Mouse (Mus musculus): ENCODE results near the gene Tmem117. TPM values are rescaled to one million over a fixed set of nuclear protein-coding genes. Genes with fewer than 3 reads are reported as not detected.

Gene Tmem117
- polyA plus RNA-seq, 1 experiment from 2014 or later = 4.6 TPM

- Histone ChIP-seq H3K4me3 (replicated peaks; ENCODE audit: low read length) (no peak overlapping the region), H3K27me3 (ENCODE audit: control insufficient read depth, insufficient read depth, low read length) (no peaks in the 10 kb centered on the region), H3K4me1 (ENCODE audit: control insufficient read depth, insufficient read depth, low read length) (no peaks in the 10 kb centered on the region), H3K4me2 (ENCODE audit: low read depth, low read length) (no peak overlapping the region), H3K36me3 (ENCODE audit: control insufficient read depth, insufficient read depth, low read length) (no peaks in the 10 kb centered on the region), H3K9ac (ENCODE audit: low read length) (no peak overlapping the region), H3K9me3 (replicated peaks; ENCODE audit: control insufficient read depth, low read length) (no peaks in the 10 kb centered on the region), H3K27ac (ENCODE audit: low read length) (no peak overlapping the region)
- no peak for ATAC-seq (ENCODE audit: insufficient read depth, low FRiP score)
- WGBS = 61% methylated on average over 2 of the region's 2 CpGs
Observed at GRCm38 (mm10) chr15:95144131-95144530, 515.1 kb downstream of the Tmem117 start.

- H3K27me3 ChIP-seq (ENCODE audit: control insufficient read depth, insufficient read depth, low read length) = no peaks in the 10 kb centered on the region
- no peak overlapping the region for H3K4me2 ChIP-seq (ENCODE audit: low read depth, low read length)
- H3K4me1 ChIP-seq (ENCODE audit: control insufficient read depth, insufficient read depth, low read length) = no peaks in the 10 kb centered on the region
- H3K27ac ChIP-seq (ENCODE audit: low read length) = no peak overlapping the region
- no peak overlapping the region for H3K4me3 ChIP-seq (replicated peaks; ENCODE audit: low read length)
- 84% methylated on average over 2 of the region's 2 CpGs for WGBS
- no peaks in the 10 kb centered on the region for H3K36me3 ChIP-seq (ENCODE audit: control insufficient read depth, insufficient read depth, low read length)
- H3K9me3 ChIP-seq (replicated peaks; ENCODE audit: control insufficient read depth, low read length) = no peaks in the 10 kb centered on the region
- ATAC-seq (ENCODE audit: insufficient read depth, low FRiP score) = no peak
- no peak overlapping the region for H3K9ac ChIP-seq (ENCODE audit: low read length)
Observed at GRCm38 (mm10) chr15:95145118-95145517, 516.1 kb downstream of the Tmem117 start.

Other genes starting within 250 kb of the Tmem117 start
- 0.95 and 2.1 TPM in 2 replicates for gene Adamts20, start 163.8 kb upstream of the Tmem117 start, polyA plus RNA-seq (2015; fragmentation: Nextera tagmentation; extraction: Ambion mirVana)
- 7.7 and 8.9 TPM in 2 replicates for gene Pus7l, start 85.7 kb upstream of the Tmem117 start, polyA plus RNA-seq (2015; fragmentation: Nextera tagmentation; extraction: Ambion mirVana)
- 15.2 and 16.0 TPM in 2 replicates for gene Irak4, start 85.6 kb upstream of the Tmem117 start, polyA plus RNA-seq (2015; fragmentation: Nextera tagmentation; extraction: Ambion mirVana)
- gene Twf1, start 39.3 kb upstream of the Tmem117 start, polyA plus RNA-seq (2015; fragmentation: Nextera tagmentation; extraction: Ambion mirVana) = 94.9 and 103 TPM in 2 replicates

Measured in stomach, embryonic 16.5 days (tissue).